Mouse (Mus musculus) cerebellum, adult 2 months (tissue): Measurements from ENCODE around the gene Grik4.

Source experiments
- CTCF ChIP-seq: fragments of 200-500 bp; IDR thresholded peaks from 2 replicates; pipeline ENCODE4 v1.5.1; 2011; ENCODE audit warnings: low read depth, mild to moderate bottlenecking, control low read depth, low read length, moderate library complexity, borderline replicate concordance; ENCODE audit not compliant: insufficient read depth
- POLR2A ChIP-seq: fragments of 200-500 bp; IDR thresholded peaks from 2 replicates; pipeline ENCODE4 v1.6.1; 2011; ENCODE audit warnings: low read length, control low read depth, borderline replicate concordance; ENCODE audit not compliant: insufficient read depth

DNA sequence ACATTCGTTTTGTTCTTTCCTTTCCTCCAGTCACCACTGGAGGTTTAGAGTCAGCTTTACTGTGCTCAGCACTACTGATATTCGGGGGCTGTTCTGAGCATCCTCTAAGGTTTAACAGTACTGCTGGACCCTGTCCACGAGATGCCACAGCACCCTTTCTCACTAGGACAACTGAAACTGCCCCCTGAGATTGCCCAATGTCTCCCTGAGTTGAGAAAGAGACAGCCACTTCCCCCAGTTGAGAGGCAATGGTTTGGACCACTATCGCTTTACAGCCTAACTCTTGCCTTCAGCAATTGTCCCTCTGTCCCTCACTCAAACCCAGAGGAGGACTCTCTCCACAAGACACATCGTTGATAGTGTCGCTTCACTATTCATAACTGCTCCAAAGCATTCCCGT is 238.4 kb downstream of the Grik4 start:
- TF ChIP-seq POLR2A: no peak
- no peak for TF ChIP-seq CTCF
